Mouse (Mus musculus): ENCODE data around the gene Kcna7. TPM values are rescaled to one million over a fixed set of nuclear protein-coding genes. Genes with fewer than 3 reads are reported as not detected.

Kcna7 gene
- polyA plus RNA-seq, 1 experiment from 2014 or later, result not detected

DNA sequence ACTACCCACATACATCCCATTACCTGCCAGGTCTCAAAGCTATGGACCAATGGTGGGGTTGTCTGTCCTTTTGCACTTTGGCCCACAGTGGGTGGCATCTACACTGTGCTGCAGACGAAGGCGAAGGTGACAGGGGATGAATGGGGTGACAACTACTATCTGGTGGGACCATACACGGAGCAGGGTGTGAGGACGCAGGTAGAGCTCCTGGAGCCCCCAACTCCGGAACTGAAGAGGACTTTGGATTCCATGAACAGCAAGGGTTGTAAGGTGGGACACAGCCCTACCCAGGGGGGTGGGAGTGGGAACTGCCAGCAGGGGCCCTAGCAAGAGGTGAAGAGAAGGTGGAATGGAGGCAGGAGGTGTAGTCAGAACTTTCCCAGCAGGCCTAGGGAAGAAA is 31.0 kb downstream of the Kcna7 start:
- no peaks in the 10 kb centered on the region for H3K27me3 ChIP-seq
- no peaks in the 10 kb centered on the region for H3K9me3 ChIP-seq
- peaks cover 8% of the 10 kb centered on the region; the same call in 1 of the 2 replicates for H3K36me3 ChIP-seq
- ATAC-seq (ENCODE audit: low FRiP score, low read depth), result no peak
- H3K4me1 ChIP-seq (replicated peaks), result peaks cover 43% of the 10 kb centered on the region
- 94% methylated on average over 5 of the region's 5 CpGs for WGBS
- H3K27ac ChIP-seq (replicated peaks), result no peak overlapping the region
- no peak overlapping the region for H3K4me3 ChIP-seq
- peak overlapping the region; percentile 77; the same call in 1 of the 2 replicates for H3K4me2 ChIP-seq
- no peak overlapping the region for H3K9ac ChIP-seq

GRCm38 (mm10) chr7:45437046-45437445 is 31.6 kb downstream of the Kcna7 start:
- H3K4me2 ChIP-seq, result peak overlapping the region; percentile 26; the same call in 1 of the 2 replicates
- no peaks in the 10 kb centered on the region for H3K9me3 ChIP-seq
- H3K36me3 ChIP-seq, result peaks cover 8% of the 10 kb centered on the region; the same call in 1 of the 2 replicates
- peaks cover 43% of the 10 kb centered on the region for H3K4me1 ChIP-seq (replicated peaks)
- WGBS, result 34% methylated on average over 6 of the region's 6 CpGs
- no peak overlapping the region for H3K27ac ChIP-seq (replicated peaks)
- no peak overlapping the region for H3K9ac ChIP-seq
- no peak for ATAC-seq (ENCODE audit: low FRiP score, low read depth)
- H3K27me3 ChIP-seq, result no peaks in the 10 kb centered on the region
- H3K4me3 ChIP-seq, result no peak overlapping the region

DNA sequence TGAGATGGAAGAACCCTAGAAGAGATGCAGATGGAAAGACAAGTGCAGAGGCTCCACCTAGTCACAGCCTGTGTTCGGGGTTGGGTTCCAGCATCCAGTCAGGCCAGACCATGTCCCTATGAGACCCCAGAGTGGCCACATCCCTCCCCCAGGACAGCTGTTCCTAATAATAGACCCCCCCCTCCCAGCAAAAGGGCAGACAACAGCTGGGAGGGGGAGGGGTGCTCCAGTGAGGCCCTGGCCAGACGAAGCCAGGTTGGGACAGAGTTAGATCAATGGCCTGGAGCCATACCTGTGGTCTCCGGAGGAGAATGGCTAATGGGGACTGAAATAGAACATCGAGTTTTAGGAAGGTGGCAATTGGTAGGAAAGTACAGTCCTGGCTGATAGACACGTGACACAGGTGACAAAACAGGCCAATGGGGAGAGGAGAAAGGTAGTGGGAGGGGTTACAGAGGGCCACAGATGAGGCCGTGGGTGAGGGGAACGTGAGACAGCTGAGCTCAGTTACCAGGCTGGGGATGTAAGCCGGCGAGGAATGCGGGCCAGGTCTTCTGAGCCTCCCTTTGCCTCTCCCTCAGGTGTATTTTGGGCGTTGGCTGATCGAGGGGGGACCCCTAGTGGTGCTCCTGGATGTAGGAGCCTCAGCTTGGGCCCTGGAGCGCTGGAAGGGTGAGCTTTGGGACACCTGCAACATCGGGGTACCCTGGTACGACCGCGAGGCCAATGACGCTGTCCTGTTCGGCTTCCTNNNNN is 32.2 kb downstream of the Kcna7 start, which contains the start of gene Ruvbl2:
Ruvbl2 (minus strand) TSS at position 576 of the 756 bp plus-strand sequence.
- Histone ChIP-seq H3K9ac (no peak within 1 kb of the TSS), H3K27me3 (no peaks in the 10 kb centered on the region), H3K9me3 (no peaks in the 10 kb centered on the region), H3K4me3 (no peak within 1 kb of the TSS), H3K4me1 (replicated peaks) (peaks cover 40% of the 10 kb centered on the region), H3K4me2 (peak within 1 kb of the TSS; percentile 31), H3K36me3 (peaks cover 8% of the 10 kb centered on the region; the same call in 1 of the 2 replicates), H3K27ac (replicated peaks) (no peak within 1 kb of the TSS)
- no peak for ATAC-seq (ENCODE audit: low FRiP score, low read depth)
- 31% methylated on average over 19 of the region's 19 CpGs for WGBS

GRCm38 (mm10) chr7:45443526-45444420 is 38.3 kb downstream of the Kcna7 start:
- no peaks in the 10 kb centered on the region for H3K4me1 ChIP-seq (replicated peaks)
- no peak overlapping the region for H3K4me3 ChIP-seq
- H3K27me3 ChIP-seq, result no peaks in the 10 kb centered on the region
- no peak overlapping the region for H3K27ac ChIP-seq (replicated peaks)
- H3K36me3 ChIP-seq, result peaks cover 24% of the 10 kb centered on the region
- H3K9ac ChIP-seq, result no peak overlapping the region
- WGBS, result 91% methylated on average over 22 of the region's 22 CpGs
- ATAC-seq (ENCODE audit: low FRiP score, low read depth), result no peak
- H3K4me2 ChIP-seq, result no peak overlapping the region
- no peaks in the 10 kb centered on the region for H3K9me3 ChIP-seq

- no peaks in the 10 kb centered on the region for H3K4me1 ChIP-seq (replicated peaks)
- no peaks in the 10 kb centered on the region for H3K27me3 ChIP-seq
- H3K36me3 ChIP-seq, result peaks cover 20% of the 10 kb centered on the region
- no peak overlapping the region for H3K4me2 ChIP-seq
- H3K27ac ChIP-seq (replicated peaks), result no peak overlapping the region
- H3K9me3 ChIP-seq, result no peaks in the 10 kb centered on the region
- H3K4me3 ChIP-seq, result no peak overlapping the region
- no peak for ATAC-seq (ENCODE audit: low FRiP score, low read depth)
- H3K9ac ChIP-seq, result no peak overlapping the region
Observed at GRCm38 (mm10) chr7:45446589-45446988, 41.1 kb downstream of the Kcna7 start.

DNA sequence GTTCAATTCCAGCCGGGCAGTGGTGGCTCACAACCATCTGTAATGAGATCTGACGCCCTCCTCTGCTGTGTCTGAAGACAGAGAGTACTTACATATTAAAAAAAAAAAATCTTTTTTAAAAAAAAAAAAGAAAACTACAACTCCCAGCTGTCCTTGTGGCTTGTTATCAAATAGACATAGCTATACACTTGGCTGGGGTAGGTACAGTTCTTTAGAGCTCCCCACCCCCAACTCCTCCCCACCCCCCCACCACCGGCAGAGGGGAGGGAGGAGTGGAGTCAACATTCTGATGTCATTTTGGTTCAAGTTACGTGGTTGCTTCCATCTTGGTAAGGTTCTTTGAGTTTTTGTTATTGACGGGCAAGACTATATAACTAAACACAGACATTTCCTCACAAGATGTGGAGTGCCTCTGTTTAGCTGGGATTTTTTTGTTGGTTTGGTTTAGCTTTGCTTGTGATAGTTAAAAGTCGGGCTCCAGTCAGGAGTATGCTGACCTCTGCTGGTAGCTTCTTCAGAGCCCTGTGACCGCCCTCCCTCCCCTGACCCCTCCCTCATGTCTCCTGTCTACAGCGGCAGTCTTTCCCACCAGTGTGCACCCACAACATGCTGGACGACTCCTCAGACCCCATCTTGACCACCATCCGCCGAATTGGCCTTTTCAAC is 42.0 kb downstream of the Kcna7 start:
- 41% methylated on average over 11 of the region's 11 CpGs for WGBS
- no peak overlapping the region for H3K27ac ChIP-seq (replicated peaks)
- no peaks in the 10 kb centered on the region for H3K9me3 ChIP-seq
- H3K4me3 ChIP-seq, result no peak overlapping the region
- no peak for ATAC-seq (ENCODE audit: low FRiP score, low read depth)
- H3K9ac ChIP-seq, result no peak overlapping the region
- no peak overlapping the region for H3K4me2 ChIP-seq
- H3K27me3 ChIP-seq, result no peaks in the 10 kb centered on the region
- no peaks in the 10 kb centered on the region for H3K4me1 ChIP-seq (replicated peaks)
- peaks cover 23% of the 10 kb centered on the region for H3K36me3 ChIP-seq

DNA sequence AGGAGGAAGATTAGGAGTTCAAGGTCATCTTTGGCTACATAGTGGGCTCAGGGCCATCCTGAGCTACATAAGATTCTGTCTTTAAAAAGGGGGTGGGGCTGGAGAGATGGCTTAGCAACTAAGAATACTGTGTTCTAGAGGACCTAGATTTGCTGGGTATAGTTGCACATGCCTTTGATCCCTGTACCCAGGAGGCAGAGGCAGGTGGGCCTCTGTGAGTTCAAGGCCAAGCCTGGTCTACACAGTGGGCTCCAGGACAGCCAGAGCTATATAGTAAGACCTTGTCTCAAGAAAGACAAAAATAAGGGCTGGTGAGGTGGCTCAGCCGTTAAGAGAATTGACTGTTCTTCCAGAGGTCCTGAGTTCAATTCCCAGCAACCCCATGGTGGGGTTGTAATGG is 44.5 kb downstream of the Kcna7 start:
- Histone ChIP-seq H3K4me3 (no peak overlapping the region), H3K4me2 (no peak overlapping the region), H3K4me1 (replicated peaks) (no peaks in the 10 kb centered on the region), H3K27me3 (no peaks in the 10 kb centered on the region), H3K9me3 (no peaks in the 10 kb centered on the region), H3K27ac (replicated peaks) (no peak overlapping the region), H3K36me3 (peaks cover 29% of the 10 kb centered on the region), H3K9ac (no peak overlapping the region)
- no peak for ATAC-seq (ENCODE audit: low FRiP score, low read depth)
- 95% methylated on average over 1 of the region's 1 CpGs for WGBS

DNA sequence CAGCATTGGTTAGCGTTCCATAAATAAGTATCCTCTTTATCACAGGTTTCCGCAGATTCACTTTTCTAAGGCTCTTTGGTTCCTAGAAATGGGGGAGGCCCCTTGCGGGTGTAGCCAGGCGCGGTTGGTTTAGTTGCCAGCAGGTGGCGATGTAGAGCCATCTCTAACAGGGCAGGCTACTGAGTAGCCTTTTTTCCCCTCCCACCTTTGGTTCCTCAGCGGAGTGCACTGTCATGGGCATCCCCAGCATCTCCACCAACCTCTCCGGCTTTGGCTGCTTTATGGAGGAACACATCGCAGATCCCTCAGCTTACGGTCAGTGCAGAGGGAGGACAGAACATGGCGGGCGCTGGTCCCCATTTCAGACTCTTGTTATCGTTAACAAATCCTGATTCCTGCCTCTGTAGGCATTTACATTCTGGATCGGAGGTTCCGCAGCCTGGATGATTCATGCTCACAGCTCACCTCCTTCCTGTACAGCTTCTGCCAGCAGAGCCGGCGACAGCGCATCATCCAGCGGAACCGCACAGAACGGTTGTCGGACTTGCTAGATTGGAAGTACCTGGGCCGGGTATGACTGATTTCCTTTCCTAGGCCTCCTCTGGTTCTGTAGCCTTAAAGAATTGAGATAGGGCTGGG is 46.0 kb downstream of the Kcna7 start:
- Histone ChIP-seq H3K4me1 (replicated peaks) (0 out of 2 replicates have a peak, but pooled peaks cover 4% of the 10 kb centered on the region), H3K27ac (replicated peaks) (no peak overlapping the region), H3K4me2 (0 out of 2 replicates have a peak overlapping the region, but pooled peaks have one; percentile 7), H3K27me3 (no peaks in the 10 kb centered on the region), H3K4me3 (peak overlapping the region; percentile 3; the same call in 1 of the 2 replicates), H3K36me3 (peaks cover 29% of the 10 kb centered on the region), H3K9me3 (no peaks in the 10 kb centered on the region), H3K9ac (no peak overlapping the region)
- WGBS, result 52% methylated on average over 23 of the region's 23 CpGs
- ATAC-seq (ENCODE audit: low FRiP score, low read depth), result peak; percentile 70

GRCm38 (mm10) chr7:45454971-45455370 is 49.5 kb downstream of the Kcna7 start:
- ATAC-seq (ENCODE audit: low FRiP score, low read depth), result no peak
- Histone ChIP-seq H3K27ac (replicated peaks) (no peak overlapping the region), H3K9me3 (no peaks in the 10 kb centered on the region), H3K27me3 (no peaks in the 10 kb centered on the region), H3K4me3 (no peak overlapping the region), H3K9ac (no peak overlapping the region), H3K4me2 (no peak overlapping the region), H3K36me3 (peaks cover 34% of the 10 kb centered on the region), H3K4me1 (replicated peaks) (peaks cover 24% of the 10 kb centered on the region)
- WGBS, result 91% methylated on average over 15 of the region's 15 CpGs

- Histone ChIP-seq H3K9ac (no peak overlapping the region), H3K27me3 (no peaks in the 10 kb centered on the region), H3K4me2 (no peak overlapping the region), H3K27ac (replicated peaks) (peak overlapping the region; percentile 95; the same call in 1 of the 2 replicates), H3K4me3 (no peak overlapping the region), H3K36me3 (peaks cover 31% of the 10 kb centered on the region), H3K4me1 (replicated peaks) (peaks cover 36% of the 10 kb centered on the region), H3K9me3 (no peaks in the 10 kb centered on the region)
- WGBS, result 77% methylated on average over 13 of the region's 13 CpGs
- no peak for ATAC-seq (ENCODE audit: low FRiP score, low read depth)
Observed at GRCm38 (mm10) chr7:45455932-45456696, 50.7 kb downstream of the Kcna7 start.
